Mouse (Mus musculus) monocyte, adult 2 months (primary cell): ENCODE measurements around the gene Tmem145.
A peak's percentile ranks its signal among the peaks of the same experiment; 100 is the strongest.
"Not testable (repeated sequence)": the region's sequence is repeated elsewhere in the genome, so short reads cannot be mapped to it uniquely, and the experiment has no call there.

Experiments used
- DNase-seq, 2 experiments: peaks; one replicate each; pipeline ENCODE4 v3.0.0; 2022; ENCODE audit warnings: low spot score in 2 of 2, low read depth in 1 of 2

The Tmem145 gene

DNA sequence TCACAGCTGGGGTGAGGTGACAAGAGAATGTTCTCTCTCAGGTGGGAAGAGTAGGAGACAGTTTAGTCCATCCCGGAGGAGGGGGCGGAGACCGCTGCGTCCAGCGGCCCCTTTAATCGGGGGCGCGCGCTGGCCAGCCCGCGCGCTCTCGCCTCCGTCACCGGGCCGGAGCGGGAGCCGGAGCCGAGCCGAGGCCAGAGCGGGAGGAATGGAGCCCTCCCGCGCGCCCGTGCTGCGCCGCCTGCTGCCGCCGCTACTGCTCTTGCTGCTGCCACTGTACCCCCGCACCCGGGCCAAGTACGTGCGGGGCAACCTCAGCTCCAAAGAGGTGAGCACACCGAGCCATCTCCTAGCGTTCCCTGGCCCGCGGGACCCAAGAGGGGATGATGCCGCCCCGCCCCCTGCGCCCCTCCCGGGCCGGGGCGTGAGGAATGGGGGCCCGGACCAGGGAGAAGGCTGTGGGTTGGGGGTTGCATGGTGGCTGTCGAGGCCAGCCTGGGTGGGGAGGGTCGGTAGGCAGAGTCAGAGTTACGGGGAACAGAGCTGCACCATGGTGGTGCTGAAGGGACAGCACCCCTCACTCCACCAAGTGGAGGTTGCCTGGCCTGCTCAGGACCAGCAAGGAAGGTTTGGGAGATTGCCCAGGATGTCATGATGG is at the start of gene Tmem145:
Gene Tmem145, plus strand, starts transcription at position 151 of the 658 bp plus-strand sequence.
- no peak for DNase-seq

DNA sequence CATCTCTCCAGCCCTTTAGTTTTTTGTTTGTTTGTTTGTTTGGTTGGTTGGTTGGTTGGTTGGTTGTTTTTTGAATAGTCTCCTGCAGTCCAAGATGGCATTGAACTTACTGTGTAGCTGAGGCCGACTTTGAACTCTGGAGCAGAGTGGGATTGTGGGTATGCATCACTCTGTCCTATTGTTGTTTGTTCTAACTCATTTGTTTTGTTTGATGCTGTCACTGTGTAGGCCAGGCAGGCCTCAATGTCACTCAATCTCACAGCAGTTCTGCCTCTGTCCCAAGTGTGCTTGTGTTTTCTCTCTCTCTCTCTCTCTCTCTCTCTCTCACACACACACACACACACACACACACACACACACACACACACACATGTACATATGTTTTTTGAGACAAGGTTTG is 44.0 kb upstream of the Tmem145 start:
- DNase-seq: no peak

GRCm38 (mm10) chr7:25263968-25264870 is 41.7 kb upstream of the Tmem145 start:
- no peak for DNase-seq

- DNase-seq: not testable (repeated sequence)
Observed at GRCm38 (mm10) chr7:25265743-25266142, 40.2 kb upstream of the Tmem145 start.

DNA sequence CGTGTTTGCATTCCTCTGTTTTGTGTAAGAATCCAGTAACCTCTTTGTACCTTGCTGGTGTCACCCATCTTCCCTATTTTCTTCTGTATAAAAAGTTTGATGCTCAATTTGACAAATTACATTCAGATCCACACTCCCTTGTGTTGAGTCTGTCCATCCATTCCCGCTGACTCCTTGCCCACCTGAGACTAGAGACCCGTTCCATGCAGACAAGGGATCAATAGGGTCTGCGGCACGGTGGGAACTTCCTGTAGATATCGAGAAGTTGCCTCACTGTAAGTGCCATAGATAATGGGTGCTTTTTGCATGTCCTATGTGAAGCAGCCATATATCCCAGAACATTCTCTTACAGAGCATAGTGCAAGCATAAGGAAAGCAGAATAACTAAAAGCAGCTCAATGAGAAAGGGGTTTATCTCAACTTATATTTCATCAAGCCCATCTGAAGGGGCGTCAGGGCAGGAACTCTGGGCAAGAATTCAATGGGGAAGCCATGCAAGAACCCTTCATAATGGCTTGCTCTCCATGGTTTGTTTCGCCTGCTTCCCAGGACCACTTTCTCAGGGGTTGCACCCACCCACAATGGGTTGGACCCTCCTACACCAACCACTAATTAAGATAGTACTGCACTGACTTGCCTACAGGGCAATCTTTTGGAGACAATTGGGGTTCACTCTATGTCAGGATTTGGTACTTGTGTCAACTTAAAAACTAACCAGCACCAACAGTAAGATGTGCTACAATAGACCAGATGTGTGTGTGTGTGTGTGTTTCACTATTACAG is 39.5 kb upstream of the Tmem145 start:
- no peak for DNase-seq

GRCm38 (mm10) chr7:25267301-25267750 is 38.6 kb upstream of the Tmem145 start, which contains the start of gene Cic:
TSS of gene Cic (plus strand) at chr7:25267704.
- DNase-seq: peak; percentile 99

DNA sequence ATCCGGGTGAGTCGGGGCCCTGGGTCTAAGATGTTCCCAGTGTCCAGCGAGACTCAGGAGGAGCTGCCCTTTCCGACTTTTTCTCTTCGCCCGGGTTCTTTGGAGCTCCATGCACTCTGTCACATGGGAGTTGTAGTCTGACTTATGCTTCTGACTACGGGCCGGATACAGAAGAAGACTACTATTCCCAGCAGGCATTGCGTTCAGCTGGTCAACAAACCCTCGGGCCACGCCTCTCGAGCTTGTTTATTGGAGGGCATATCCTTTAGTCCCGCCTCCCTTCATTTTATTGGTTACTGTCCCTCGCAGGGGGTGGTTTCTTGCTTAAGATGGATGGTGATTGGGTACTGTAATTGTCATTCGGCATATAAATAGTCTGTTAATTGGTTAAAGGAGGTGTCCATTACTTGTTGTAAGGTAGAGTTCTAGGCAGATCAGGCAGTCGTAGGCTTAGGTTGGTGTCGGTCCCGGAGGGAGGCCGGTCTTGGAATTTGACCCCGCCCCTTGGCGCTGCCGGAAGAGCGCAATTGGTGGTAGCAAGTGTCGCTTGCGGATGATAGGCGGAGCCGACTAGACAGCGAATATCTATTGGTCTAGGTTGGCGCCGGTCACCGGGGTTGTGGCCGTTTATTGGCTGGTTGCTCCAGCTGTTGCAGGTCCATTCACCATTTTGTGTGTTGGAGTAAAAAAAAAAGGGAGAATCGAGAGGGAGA is 38.0 kb upstream of the Tmem145 start:
- peak; percentile 97 to 98 for DNase-seq

- DNase-seq: no peak
Observed at GRCm38 (mm10) chr7:25268588-25268987, 37.3 kb upstream of the Tmem145 start.

- no peak for DNase-seq
Observed at GRCm38 (mm10) chr7:25269029-25269428, 36.9 kb upstream of the Tmem145 start.

GRCm38 (mm10) chr7:25269545-25270271 is 36.2 kb upstream of the Tmem145 start:
- no peak for DNase-seq

DNA sequence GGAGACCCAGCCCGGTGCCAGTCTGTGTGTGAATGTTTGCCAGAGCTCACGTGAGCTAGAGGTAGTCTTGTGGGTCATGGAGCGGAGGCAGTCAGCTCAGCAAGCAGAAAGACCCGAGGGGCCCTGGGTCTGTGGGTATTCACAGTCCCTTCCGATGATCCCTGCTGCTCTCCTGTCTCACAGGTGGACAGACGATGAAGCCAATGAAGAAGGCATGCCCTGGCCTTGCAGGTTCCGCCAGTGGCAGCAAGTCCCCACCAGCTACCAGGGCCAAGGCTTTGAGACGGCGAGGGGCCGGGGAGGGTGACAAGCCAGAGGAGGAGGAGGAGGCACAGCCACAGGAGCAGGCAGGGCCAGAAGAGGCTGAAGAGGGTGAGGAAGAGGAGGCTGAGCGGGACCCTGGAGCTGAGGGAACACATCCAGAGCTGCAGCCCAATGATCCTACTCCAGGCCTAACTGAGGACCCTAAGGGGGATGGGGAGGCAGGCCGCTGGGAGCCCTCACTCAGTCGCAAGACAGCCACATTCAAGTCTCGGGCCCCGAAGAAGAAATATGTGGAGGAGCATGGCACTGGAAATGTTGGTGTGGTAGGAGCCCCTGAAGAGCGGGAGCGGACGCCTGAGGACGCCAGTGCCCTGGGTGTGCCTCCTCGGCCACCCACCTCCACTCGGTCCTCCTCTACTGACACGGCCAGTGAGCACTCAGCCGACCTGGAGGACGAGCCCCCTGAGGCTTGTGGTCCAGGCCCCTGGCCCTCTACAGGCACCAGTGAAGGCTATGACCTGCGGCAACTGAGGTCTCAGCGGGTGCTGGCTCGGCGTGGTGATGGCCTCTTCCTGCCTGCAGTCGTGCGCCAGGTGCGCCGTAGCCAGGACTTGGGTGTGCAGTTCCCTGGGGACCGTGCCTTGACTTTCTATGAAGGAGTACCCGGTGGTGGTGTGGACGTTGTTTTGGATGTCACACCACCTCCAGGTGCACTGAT is 35.0 kb upstream of the Tmem145 start:
- DNase-seq: no peak

GRCm38 (mm10) chr7:25271651-25272444 is 34.1 kb upstream of the Tmem145 start:
- no peak for DNase-seq

GRCm38 (mm10) chr7:25272445-25273258 is 33.3 kb upstream of the Tmem145 start:
- DNase-seq: no peak

GRCm38 (mm10) chr7:25273259-25274241 is 32.4 kb upstream of the Tmem145 start:
- DNase-seq: no peak

GRCm38 (mm10) chr7:25274571-25274970 is 31.3 kb upstream of the Tmem145 start:
- DNase-seq: no peak

GRCm38 (mm10) chr7:25274996-25275395 is 30.9 kb upstream of the Tmem145 start:
- DNase-seq: no peak
